ENCODE assay signal across 27 mouse cellular contexts in genomic region chr10:13725276-13725675, GRCm38 (mm10).
A peak's percentile ranks its signal among the peaks of the same experiment; 100 is the strongest.
DNase-seq lines count a peak whose midpoint lies in the region; ATAC-seq and TF ChIP-seq lines count a peak whose summit lies in the region.
"Had no signal": no experiment of that assay in that cellular context is flagged by ENCODE, and none has a peak within 500 bp of the region (broad histone marks: within the 10 kb centered on the region; RNA-seq: fewer than 3 reads in every experiment).

No protein-coding gene starts in this region.

- H3K4me3 ChIP-seq in liver, embryonic 14.5 days (ENCODE audit: insufficient read depth in 1 of 2, low read depth in 2 of 2, low read length in 2 of 2) = no peak overlapping the region
- H3K4me3 ChIP-seq in liver, embryonic 12.5 days = no peak overlapping the region
- H3K4me3 ChIP-seq: embryonic facial prominence, embryonic 13.5 days; embryonic facial prominence, embryonic 15.5 days; erythroblast, embryonic 14.5 days; forebrain, embryonic 10.5 days; forebrain, embryonic 12.5 days had no signal

- TF ChIP-seq EP300 in liver, embryonic 14.5 days (IDR thresholded peaks at IDR 0.05; ENCODE audit: low read depth) = 0 out of 2 replicates have a peak, but pooled peaks have one; percentile 18

- H3K4me1 ChIP-seq in liver, embryonic 14.5 days (replicated peaks; ENCODE audit: control insufficient read depth in 2 of 2, insufficient read depth in 2 of 2, low read length in 1 of 2) = no peaks in the 10 kb centered on the region
- 0 out of 2 replicates have a peak, but pooled peaks cover 5% of the 10 kb centered on the region for H3K4me1 ChIP-seq in liver, embryonic 12.5 days
- H3K4me1 ChIP-seq: embryonic facial prominence, embryonic 15.5 days; forebrain, embryonic 10.5 days; forebrain, embryonic 12.5 days had no signal

- no peaks in the 10 kb centered on the region for H3K27me3 ChIP-seq in liver, embryonic 14.5 days (ENCODE audit: control insufficient read depth, insufficient read depth, low read length)
- no peaks in the 10 kb centered on the region for H3K27me3 ChIP-seq in liver, embryonic 12.5 days (replicated peaks)
- H3K27me3 ChIP-seq: CH12.LX; embryonic facial prominence, embryonic 13.5 days; embryonic facial prominence, embryonic 15.5 days; forebrain, embryonic 12.5 days; Patski had no signal

- 57% methylated on average over 3 of the region's 3 CpGs for WGBS in liver, embryonic 14.5 days (ENCODE audit: insufficient replicate concordance)
- 71% methylated on average over 3 of the region's 3 CpGs for WGBS in liver, embryonic 12.5 days (ENCODE audit: insufficient replicate concordance)

- no peaks in the 10 kb centered on the region for H3K36me3 ChIP-seq in liver, embryonic 14.5 days (replicated peaks; ENCODE audit: control insufficient read depth, insufficient read depth, low read depth)
- no peaks in the 10 kb centered on the region for H3K36me3 ChIP-seq in liver, embryonic 12.5 days
- H3K36me3 ChIP-seq: embryonic facial prominence, embryonic 15.5 days; forebrain, embryonic 10.5 days; forebrain, embryonic 12.5 days; G1E had no signal

- no peak overlapping the region for H3K9ac ChIP-seq in liver, embryonic 14.5 days (replicated peaks)
- no peak overlapping the region for H3K9ac ChIP-seq in liver, embryonic 12.5 days
- H3K9ac ChIP-seq: embryonic facial prominence, embryonic 13.5 days; embryonic facial prominence, embryonic 15.5 days; forebrain, embryonic 12.5 days had no signal

- H3K4me2 ChIP-seq in liver, embryonic 14.5 days (ENCODE audit: low read depth) = no peak overlapping the region
- no peak overlapping the region for H3K4me2 ChIP-seq in liver, embryonic 12.5 days
- H3K4me2 ChIP-seq: embryonic facial prominence, embryonic 13.5 days; embryonic facial prominence, embryonic 15.5 days; forebrain, embryonic 12.5 days had no signal

- H3K27ac ChIP-seq in liver, embryonic 14.5 days = no peak overlapping the region
- H3K27ac ChIP-seq in liver, embryonic 12.5 days = no peak overlapping the region
- H3K27ac ChIP-seq: embryonic facial prominence, embryonic 13.5 days; embryonic facial prominence, embryonic 15.5 days; forebrain, embryonic 10.5 days; forebrain, embryonic 12.5 days had no signal

- H3K9me3 ChIP-seq in liver, embryonic 14.5 days (ENCODE audit: control insufficient read depth, low read length) = no peaks in the 10 kb centered on the region
- H3K9me3 ChIP-seq in liver, embryonic 12.5 days (replicated peaks) = no peaks in the 10 kb centered on the region
- H3K9me3 ChIP-seq: embryonic facial prominence, embryonic 13.5 days; embryonic facial prominence, embryonic 15.5 days; forebrain, embryonic 10.5 days; forebrain, embryonic 12.5 days; G1E had no signal

- no peak for TF ChIP-seq CTCF in liver, embryonic 14.5 days (IDR thresholded peaks at IDR 0.05; ENCODE audit: low read depth)

- ATAC-seq in liver, embryonic 14.5 days (ENCODE audit: insufficient read depth) = no peak
- ATAC-seq in liver, embryonic 12.5 days = no peak
- no peak for ATAC-seq in activated CD4-positive, CD25-positive, alpha-beta regulatory T cell, adult 4 months
- ATAC-seq: CD4-positive, CD25-positive, alpha-beta regulatory T cell, adult 4 months; forebrain, embryonic 14.5 days; forebrain, embryonic 16.5 days; Patski had no signal

- peak; percentile 10 to 32 for DNase-seq in heart, adult 18-20 months
- no peak for DNase-seq in heart, postnatal 4 days
- DNase-seq in liver, embryonic 14.5 days (ENCODE audit: low read depth in 3 of 3, low spot score in 3 of 3) = no peak
- DNase-seq: adrenal gland, adult 2 months; adrenal gland, postnatal 10 days; adrenal gland, postnatal 25 days; B cell, adult 2 months; cerebellum, adult 11 months; cerebellum, adult 18-20 months; cerebellum, adult 8-10 months; cerebellum, adult 9-11 months; cerebellum, postnatal 14 days; cerebellum, postnatal 36 days; embryo, embryonic 11 days had no signal

Comparison
In these comparisons a context has a peak if more than half of its experiments do, and no peak if none do; other contexts are left out.
1. DNase-seq: peak in heart, adult 18-20 months (2 of 2); none in heart, postnatal 4 days (single experiment) and liver, embryonic 14.5 days (0 of 3).